Mouse (Mus musculus) kidney, adult 11 months (tissue): ENCODE measurements around the gene Gm28230.

Experiments
- DNase-seq: peaks from one replicate; pipeline ENCODE4 v3.0.0; 2022

Gene Gm28230

GRCm38 (mm10) chr2:74781386-74781785 is 54.9 kb downstream of the Gm28230 start:
- DNase-seq = no peak

GRCm38 (mm10) chr2:74795531-74795930 is 69.0 kb downstream of the Gm28230 start:
- no peak for DNase-seq
